Mouse (Mus musculus): ENCODE results near the gene Szrd1. TPM values are rescaled to one million over a fixed set of nuclear protein-coding genes. Genes with fewer than 3 reads are reported as not detected.

Gene Szrd1
- polyA plus RNA-seq, 1 experiment from 2014 or later, result 33.4 TPM

- H3K4me2 ChIP-seq, result no peak overlapping the region
- H3K36me3 ChIP-seq, result peaks cover 72% of the 10 kb centered on the region
- no peaks in the 10 kb centered on the region for H3K27me3 ChIP-seq (replicated peaks)
- H3K27ac ChIP-seq (ENCODE audit: poor library complexity, severe bottlenecking), result no peak overlapping the region; the same call in 1 of the 2 replicates
- H3K4me1 ChIP-seq (replicated peaks), result peaks cover 34% of the 10 kb centered on the region
- H3K9ac ChIP-seq, result 0 out of 2 replicates have a peak overlapping the region, but pooled peaks have one; percentile 22
- ATAC-seq (ENCODE audit: insufficient number of reproducible peaks, low FRiP score), result no peak
- H3K4me3 ChIP-seq, result no peak overlapping the region
- WGBS, result 87% methylated on average over 9 of the region's 9 CpGs
- no peaks in the 10 kb centered on the region for H3K9me3 ChIP-seq (replicated peaks)
These were observed 72.0 kb downstream of the Szrd1 start for GRCm38 (mm10) chr4:141067516-141068046.

DNA sequence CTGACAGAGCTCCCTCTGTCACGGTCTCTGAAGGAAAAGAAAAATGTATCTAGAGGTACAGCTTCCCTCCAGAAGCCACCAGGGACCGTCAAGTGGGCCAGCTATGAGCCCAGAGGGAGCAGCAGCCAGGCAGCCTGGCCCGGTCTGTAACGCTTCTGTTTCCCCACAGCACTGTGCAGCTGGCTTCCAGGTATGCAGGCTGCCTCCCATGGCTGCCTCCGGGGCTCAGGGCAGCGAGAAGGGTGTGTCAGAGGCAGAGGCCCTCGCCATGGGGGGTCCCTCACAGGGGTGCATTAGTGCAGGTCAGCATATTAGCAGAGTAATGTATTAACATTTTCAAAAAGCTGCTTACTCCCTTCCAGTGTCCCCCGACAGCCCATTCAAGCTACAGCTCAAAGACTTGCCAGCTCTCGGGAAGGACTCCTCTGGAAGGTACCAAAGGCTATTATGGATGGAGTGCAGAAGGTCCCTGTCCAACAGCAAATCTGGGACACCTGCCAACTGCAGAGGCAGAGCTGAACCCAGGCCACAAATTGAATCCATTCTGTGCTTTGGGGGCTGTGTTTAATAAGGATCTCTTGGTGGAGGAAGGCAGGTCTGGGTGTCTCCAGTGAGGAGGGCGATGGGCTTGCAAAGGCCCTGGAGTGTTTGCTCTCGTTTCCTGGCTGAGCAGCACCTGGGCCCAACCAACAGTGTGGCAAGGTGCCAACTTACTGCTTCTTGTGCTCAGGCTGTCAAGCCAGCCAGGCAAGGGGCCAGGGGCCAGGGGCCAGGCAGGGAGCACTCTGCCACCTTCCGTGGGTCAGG lies 72.7 kb downstream of the Szrd1 start:
- Histone ChIP-seq H3K4me2 (no peak overlapping the region), H3K4me3 (no peak overlapping the region), H3K9me3 (replicated peaks) (no peaks in the 10 kb centered on the region), H3K27me3 (replicated peaks) (no peaks in the 10 kb centered on the region), H3K27ac (ENCODE audit: poor library complexity, severe bottlenecking) (no peak overlapping the region), H3K4me1 (replicated peaks) (peaks cover 32% of the 10 kb centered on the region), H3K36me3 (peaks cover 66% of the 10 kb centered on the region), H3K9ac (0 out of 2 replicates have a peak overlapping the region, but pooled peaks have one; percentile 22)
- WGBS, result 80% methylated on average over 12 of the region's 12 CpGs
- no peak for ATAC-seq (ENCODE audit: insufficient number of reproducible peaks, low FRiP score)

DNA sequence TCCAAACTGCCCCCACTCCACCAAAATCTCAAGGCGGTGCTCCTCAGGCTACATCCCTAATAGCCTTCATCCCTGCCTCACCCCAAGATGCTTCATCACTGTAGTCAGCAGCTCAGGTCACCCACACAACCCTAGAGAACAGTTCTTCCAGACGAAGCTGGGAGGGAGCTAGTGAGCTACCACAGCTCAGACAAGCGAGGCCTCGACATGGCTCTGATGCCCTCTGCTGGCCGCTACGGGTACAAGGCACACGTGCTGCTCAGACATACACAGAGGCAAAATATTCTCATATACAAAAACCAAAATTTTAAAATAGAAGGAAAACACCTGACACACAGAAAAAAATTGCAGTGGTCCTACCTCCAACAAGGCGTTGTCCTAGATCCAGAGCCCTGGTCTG lies 74.5 kb downstream of the Szrd1 start:
- Histone ChIP-seq H3K4me1 (replicated peaks) (peaks cover 34% of the 10 kb centered on the region), H3K9ac (no peak overlapping the region), H3K4me2 (no peak overlapping the region), H3K27me3 (replicated peaks) (no peaks in the 10 kb centered on the region), H3K27ac (ENCODE audit: poor library complexity, severe bottlenecking) (no peak overlapping the region), H3K4me3 (no peak overlapping the region), H3K36me3 (peaks cover 48% of the 10 kb centered on the region), H3K9me3 (replicated peaks) (no peaks in the 10 kb centered on the region)
- ATAC-seq (ENCODE audit: insufficient number of reproducible peaks, low FRiP score), result no peak
- WGBS, result 7% methylated on average over 8 of the region's 8 CpGs

GRCm38 (mm10) chr4:141064104-141064659 lies 75.4 kb downstream of the Szrd1 start:
- H3K36me3 ChIP-seq, result peaks cover 38% of the 10 kb centered on the region
- 0 out of 2 replicates have a peak overlapping the region, but pooled peaks have one; percentile 9 for H3K9ac ChIP-seq
- no peak for ATAC-seq (ENCODE audit: insufficient number of reproducible peaks, low FRiP score)
- H3K27me3 ChIP-seq (replicated peaks), result no peaks in the 10 kb centered on the region
- no peak overlapping the region for H3K27ac ChIP-seq (ENCODE audit: poor library complexity, severe bottlenecking)
- peaks cover 36% of the 10 kb centered on the region for H3K4me1 ChIP-seq (replicated peaks)
- H3K9me3 ChIP-seq (replicated peaks), result no peaks in the 10 kb centered on the region
- no peak overlapping the region for H3K4me2 ChIP-seq
- 74% methylated on average over 4 of the region's 4 CpGs for WGBS
- no peak overlapping the region for H3K4me3 ChIP-seq

Other genes starting within 250 kb of the Szrd1 start
- gene Padi2, start 233.4 kb downstream of the Szrd1 start, polyA plus RNA-seq (2016; fragmentation: Nextera tagmentation; extraction: Ambion mirVana), result 3.3 and 4.1 TPM in 2 replicates
- gene Sdhb, start 178.6 kb downstream of the Szrd1 start, polyA plus RNA-seq (2016; fragmentation: Nextera tagmentation; extraction: Ambion mirVana), result 746 and 756 TPM in 2 replicates
- gene Atp13a2, start 152.9 kb downstream of the Szrd1 start, polyA plus RNA-seq (2016; fragmentation: Nextera tagmentation; extraction: Ambion mirVana), result 33.1 and 35.6 TPM in 2 replicates
- 245 and 246 TPM in 2 replicates for gene Mfap2, start 129.4 kb downstream of the Szrd1 start, polyA plus RNA-seq (2016; fragmentation: Nextera tagmentation; extraction: Ambion mirVana)
- 6.3 and 6.7 TPM in 2 replicates for gene Crocc, start 79.2 kb downstream of the Szrd1 start, polyA plus RNA-seq (2016; fragmentation: Nextera tagmentation; extraction: Ambion mirVana)
- gene Necap2, start 61.4 kb downstream of the Szrd1 start, polyA plus RNA-seq (2016; fragmentation: Nextera tagmentation; extraction: Ambion mirVana), result 43.2 and 44.3 TPM in 2 replicates
- not detected in 2 replicates for gene Spata21, start 51.4 kb downstream of the Szrd1 start, polyA plus RNA-seq (2016; fragmentation: Nextera tagmentation; extraction: Ambion mirVana)
- 18.2 and 20.0 TPM in 2 replicates for gene Fbxo42, start 8.1 kb upstream of the Szrd1 start, polyA plus RNA-seq (2016; fragmentation: Nextera tagmentation; extraction: Ambion mirVana)
- 2.0 and 2.3 TPM in 2 replicates for gene Rsg1, start 74.2 kb upstream of the Szrd1 start, polyA plus RNA-seq (2016; fragmentation: Nextera tagmentation; extraction: Ambion mirVana)
- 2.6 and 3.1 TPM in 2 replicates for gene Arhgef19, start 99.7 kb upstream of the Szrd1 start, polyA plus RNA-seq (2016; fragmentation: Nextera tagmentation; extraction: Ambion mirVana)
- gene Epha2, start 161.5 kb upstream of the Szrd1 start, polyA plus RNA-seq (2016; fragmentation: Nextera tagmentation; extraction: Ambion mirVana), result 5.3 and 6.1 TPM in 2 replicates
- gene Fam131c, start 228.4 kb upstream of the Szrd1 start, polyA plus RNA-seq (2016; fragmentation: Nextera tagmentation; extraction: Ambion mirVana), result 0.93 and 1.1 TPM in 2 replicates